Mouse (Mus musculus) heart, embryonic 15.5 days (tissue): ENCODE results near the gene Olfr503. TPM values are rescaled to one million over a fixed set of nuclear protein-coding genes. Genes with fewer than 3 reads are reported as not detected.
"Not testable (repeated sequence)": the region's sequence is repeated elsewhere in the genome, so short reads cannot be mapped to it uniquely, and the experiment has no call there.

Source experiments
- ATAC-seq: fragments of 200-750 bp; cut with Nextera tagmentation; replicated peaks from 2 replicates; pipeline ENCODE4 v1.8.0; 2017; ENCODE audit warnings: low read depth, moderate TSS enrichment; ENCODE audit not compliant: insufficient number of reproducible peaks, insufficient read depth, low FRiP score
- H3K27ac ChIP-seq: fragments of 300-500 bp; sonication (generic); 2 replicates; pipeline ENCODE4 v1.5.1; 2015; ENCODE audit warnings: mild to moderate bottlenecking, inconsistent platforms
- H3K27me3 ChIP-seq: fragments of 300-500 bp; sonication (generic); 2 replicates; pipeline ENCODE4 v1.6.1; 2015; ENCODE audit warnings: inconsistent platforms
- H3K36me3 ChIP-seq: fragments of 300-500 bp; sonication (generic); 2 replicates; pipeline ENCODE4 v1.6.1; 2015; ENCODE audit warnings: mild to moderate bottlenecking, inconsistent platforms
- H3K4me1 ChIP-seq: fragments of 300-500 bp; sonication (generic); replicated peaks from 2 replicates; pipeline ENCODE4 v1.6.1; 2015; ENCODE audit warnings: inconsistent platforms
- H3K4me2 ChIP-seq: fragments of 300-500 bp; sonication (generic); 2 replicates; pipeline ENCODE4 v1.6.1; 2015; ENCODE audit warnings: inconsistent platforms, mild to moderate bottlenecking, moderate library complexity
- H3K4me3 ChIP-seq: fragments of 300-500 bp; sonication (generic); 2 replicates; pipeline ENCODE4 v1.5.1; 2015; ENCODE audit warnings: mild to moderate bottlenecking, inconsistent platforms
- H3K9ac ChIP-seq: fragments of 300-500 bp; sonication (generic); 2 replicates; pipeline ENCODE4 v1.6.1; 2015; ENCODE audit warnings: mild to moderate bottlenecking, inconsistent platforms
- H3K9me3 ChIP-seq: fragments of 300-500 bp; sonication (generic); replicated peaks from 2 replicates; pipeline ENCODE4 v1.6.1; 2016; ENCODE audit warnings: inconsistent platforms
- WGBS: fragments of 180-500 bp; shearing (Covaris S2); methylation state at CpG from one replicate; pipeline ENCODE4 v1.1.7; 2015; ENCODE audit warnings: mixed read lengths; 5-methylcytosine and 5-hydroxymethylcytosine counted together
- polyA plus RNA-seq: library from polyadenylated mRNA; unstranded; fragments of >200 nt; fragmentation: Nextera tagmentation; extraction: Ambion mirVana; gene quantifications from 2 replicates; pipeline ENCODE4 v1.2.1, GENCODE M21; 2015

The Olfr503 gene
- not detected in 2 replicates for polyA plus RNA-seq

DNA sequence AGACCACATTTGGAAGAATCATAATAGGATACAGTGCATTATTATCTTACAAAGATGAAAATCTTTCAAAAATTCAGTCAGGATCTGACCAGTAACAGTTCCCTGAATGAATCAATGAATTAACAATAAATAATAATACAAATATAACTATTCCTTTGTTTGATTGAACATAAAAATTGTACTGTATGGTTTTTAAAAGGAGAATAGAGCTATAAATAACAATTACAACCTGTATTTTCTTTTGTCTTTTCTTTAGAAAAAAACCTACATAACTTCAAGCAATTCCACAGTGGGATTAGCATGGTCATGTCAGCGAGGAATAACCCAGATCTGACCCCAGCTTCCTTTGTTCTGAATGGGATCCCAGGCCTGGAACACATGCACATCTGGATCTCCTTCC is at the start of gene Olfr503:
Olfr503 (plus strand) TSS at position 301 of the 400 bp plus-strand sequence.
- H3K9me3 ChIP-seq, H3K36me3 ChIP-seq, H3K4me3 ChIP-seq, H3K9ac ChIP-seq, H3K27me3 ChIP-seq, ATAC-seq, H3K27ac ChIP-seq, H3K4me1 ChIP-seq, H3K4me2 ChIP-seq: not testable (repeated sequence)
- WGBS: 48% methylated on average over 1 of the region's 1 CpGs

DNA sequence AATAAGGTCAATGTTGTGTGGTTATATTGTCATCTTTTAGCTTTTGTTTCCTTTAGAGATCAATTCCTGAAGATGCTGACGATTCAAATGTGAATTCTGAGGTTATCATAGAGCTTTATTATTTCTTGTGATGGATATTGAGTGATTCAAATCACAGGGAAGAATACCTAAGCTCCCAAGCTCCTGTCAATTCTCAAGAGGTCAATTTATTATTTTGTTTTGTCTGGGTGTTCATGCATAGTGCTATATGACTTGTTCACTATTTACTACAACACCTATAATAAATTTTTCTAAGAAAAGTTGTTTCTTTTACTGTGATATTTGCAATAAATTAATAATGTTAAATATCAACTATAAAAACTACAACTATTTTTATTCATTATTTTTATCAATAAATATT is 19.4 kb upstream of the Olfr503 start, which contains the start of gene Olfr502:
Olfr502 (minus strand) TSS at position 101 of the 400 bp plus-strand sequence.
- no peak within 1 kb of the TSS for H3K4me3 ChIP-seq
- WGBS: 61% methylated on average over 1 of the region's 1 CpGs
- no peaks in the 10 kb centered on the region for H3K9me3 ChIP-seq
- H3K4me1 ChIP-seq: no peaks in the 10 kb centered on the region
- no peak within 1 kb of the TSS for H3K9ac ChIP-seq
- H3K27ac ChIP-seq: no peak within 1 kb of the TSS
- H3K4me2 ChIP-seq: no peak within 1 kb of the TSS
- H3K36me3 ChIP-seq: no peaks in the 10 kb centered on the region
- no peaks in the 10 kb centered on the region for H3K27me3 ChIP-seq
- no peak for ATAC-seq

DNA sequence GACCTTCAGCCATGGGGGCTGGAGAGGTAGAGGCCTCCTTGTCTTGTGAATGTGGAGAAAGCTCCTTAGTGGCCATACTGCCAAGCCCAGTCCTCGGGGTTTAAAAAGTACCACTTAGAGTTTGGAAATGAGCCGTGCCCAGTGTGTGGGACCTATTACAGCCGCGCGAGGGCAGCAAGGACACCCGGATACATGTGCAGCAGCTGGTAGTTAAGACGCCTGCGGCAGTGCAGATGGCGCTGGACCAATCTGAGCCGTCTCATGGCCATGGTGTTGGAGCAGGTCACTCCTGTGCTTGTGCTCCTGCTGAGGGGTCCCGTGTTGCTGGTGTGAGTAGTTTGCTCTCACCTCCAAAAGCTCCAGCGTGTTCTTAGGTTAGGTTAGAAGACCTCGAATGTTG is 1.9 kb upstream of the Olfr503 start:
- no peaks in the 10 kb centered on the region for H3K36me3 ChIP-seq
- H3K9me3 ChIP-seq: no peaks in the 10 kb centered on the region
- no peak overlapping the region for H3K27ac ChIP-seq
- no peak overlapping the region for H3K4me2 ChIP-seq
- WGBS: 69% methylated on average over 13 of the region's 13 CpGs
- H3K4me1 ChIP-seq: no peaks in the 10 kb centered on the region
- no peaks in the 10 kb centered on the region for H3K27me3 ChIP-seq
- H3K4me3 ChIP-seq: no peak overlapping the region
- no peak for ATAC-seq
- H3K9ac ChIP-seq: no peak overlapping the region

DNA sequence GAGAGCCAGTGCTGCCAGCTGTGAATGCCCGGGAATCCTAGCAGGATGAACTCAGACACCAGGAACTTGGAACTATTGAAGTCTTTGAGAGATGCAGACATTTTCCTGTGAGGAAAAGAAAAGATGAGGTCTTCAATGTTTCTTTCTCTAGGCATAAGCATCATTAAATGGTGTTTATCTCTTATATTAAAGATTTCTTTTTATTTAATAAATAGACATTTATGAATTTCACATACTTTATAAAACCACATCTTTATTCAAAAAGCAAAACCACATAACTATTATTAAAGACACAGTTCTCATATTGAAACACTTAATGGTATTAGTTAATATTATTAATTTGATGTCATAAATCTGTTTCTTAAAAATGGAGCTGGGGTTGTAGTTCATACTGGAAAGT is 21.4 kb downstream of the Olfr503 start, which contains the start of gene Olfr504:
Olfr504 (minus strand) TSS at position 101 of the 400 bp plus-strand sequence.
- H3K4me2 ChIP-seq: no peak within 1 kb of the TSS
- H3K27ac ChIP-seq: no peak within 1 kb of the TSS
- 75% methylated on average over 1 of the region's 1 CpGs for WGBS
- no peak within 1 kb of the TSS for H3K9ac ChIP-seq
- no peaks in the 10 kb centered on the region for H3K36me3 ChIP-seq
- H3K27me3 ChIP-seq: no peaks in the 10 kb centered on the region
- H3K9me3 ChIP-seq: no peaks in the 10 kb centered on the region
- no peaks in the 10 kb centered on the region for H3K4me1 ChIP-seq
- no peak for ATAC-seq
- H3K4me3 ChIP-seq: no peak within 1 kb of the TSS

DNA sequence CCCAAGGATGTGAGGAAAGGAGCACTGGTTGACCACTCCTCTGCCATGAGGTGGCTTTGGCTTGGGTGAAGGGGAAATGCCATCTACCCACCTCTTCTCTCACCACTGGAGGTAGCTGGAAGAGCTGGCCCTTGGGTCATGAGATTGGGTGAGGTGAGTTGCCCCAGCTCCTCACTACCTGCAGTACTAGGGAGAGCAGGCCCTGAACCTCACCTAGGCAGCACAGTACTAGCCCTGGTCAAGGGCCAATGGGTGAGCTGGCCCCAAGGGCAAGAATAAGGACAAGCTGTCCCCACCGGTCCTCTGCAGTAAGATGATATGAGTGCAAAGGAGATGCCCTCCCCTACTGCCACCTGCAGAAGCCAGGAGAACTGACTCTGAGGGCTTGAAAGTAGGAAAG is 45.5 kb downstream of the Olfr503 start:
- no peaks in the 10 kb centered on the region for H3K36me3 ChIP-seq
- H3K9ac ChIP-seq: no peak overlapping the region
- H3K4me2 ChIP-seq: no peak overlapping the region
- no peaks in the 10 kb centered on the region for H3K27me3 ChIP-seq
- H3K9me3 ChIP-seq: no peaks in the 10 kb centered on the region
- no peak overlapping the region for H3K27ac ChIP-seq
- no peak overlapping the region for H3K4me3 ChIP-seq
- ATAC-seq: no peak
- 83% methylated on average over 1 of the region's 1 CpGs for WGBS
- H3K4me1 ChIP-seq: no peaks in the 10 kb centered on the region

Other genes starting within 250 kb of the Olfr503 start
- gene Olfr491, start 231.1 kb upstream of the Olfr503 start, polyA plus RNA-seq: not detected in 2 replicates
- gene Olfr492, start 220.9 kb upstream of the Olfr503 start, polyA plus RNA-seq: not detected in 2 replicates
- not detected in 2 replicates for gene Olfr493, start 197.5 kb upstream of the Olfr503 start, polyA plus RNA-seq
- gene Olfr494, start 179.2 kb upstream of the Olfr503 start, polyA plus RNA-seq: not detected in 2 replicates
- gene Olfr495, start 151.4 kb upstream of the Olfr503 start, polyA plus RNA-seq: not detected in 2 replicates
- not detected in 2 replicates for gene Olfr497, start 124.1 kb upstream of the Olfr503 start, polyA plus RNA-seq
- not detected in 2 replicates for gene Olfr498, start 79.2 kb upstream of the Olfr503 start, polyA plus RNA-seq
- not detected in 2 replicates for gene Olfr502, start 19.5 kb upstream of the Olfr503 start, polyA plus RNA-seq
- not detected in 2 replicates for gene Olfr504, start 21.3 kb downstream of the Olfr503 start, polyA plus RNA-seq
- not detected in 2 replicates for gene Olfr506, start 66.3 kb downstream of the Olfr503 start, polyA plus RNA-seq
- not detected in 2 replicates for gene Olfr507, start 77.3 kb downstream of the Olfr503 start, polyA plus RNA-seq
- not detected in 2 replicates for gene Olfr508, start 85.5 kb downstream of the Olfr503 start, polyA plus RNA-seq
- gene Olfr509, start 107.4 kb downstream of the Olfr503 start, polyA plus RNA-seq: not detected in 2 replicates
- not detected in 2 replicates for gene Olfr510, start 121.9 kb downstream of the Olfr503 start, polyA plus RNA-seq
- gene Olfr512, start 168.8 kb downstream of the Olfr503 start, polyA plus RNA-seq: not detected in 2 replicates
- not detected in 2 replicates for gene Olfr513, start 206.4 kb downstream of the Olfr503 start, polyA plus RNA-seq